Mouse (Mus musculus) heart, embryonic 12.5 days (tissue): Measurements from ENCODE around the gene Olfr1331. TPM values are rescaled to one million over a fixed set of nuclear protein-coding genes. Genes with fewer than 3 reads are reported as not detected.
A peak's percentile ranks its signal among the peaks of the same experiment; 100 is the strongest.
"Not testable (repeated sequence)": the region's sequence is repeated elsewhere in the genome, so short reads cannot be mapped to it uniquely, and the experiment has no call there.

Experiments used
- ATAC-seq: fragments of 200-750 bp; cut with Nextera tagmentation; 2 replicates; pipeline ENCODE4 v1.8.0; 2017; ENCODE audit warnings: moderate TSS enrichment, moderate library complexity; ENCODE audit not compliant: insufficient number of reproducible peaks, low FRiP score
- H3K27ac ChIP-seq: fragments of 300-500 bp; sonication (generic); 2 replicates; pipeline ENCODE4 v1.5.1; 2016; ENCODE audit warnings: mild to moderate bottlenecking, moderate library complexity; ENCODE audit not compliant: poor library complexity, severe bottlenecking
- H3K27me3 ChIP-seq: fragments of 300-500 bp; sonication (generic); replicated peaks from 2 replicates; pipeline ENCODE4 v1.6.1; 2016; ENCODE audit warnings: mild to moderate bottlenecking, moderate library complexity
- H3K36me3 ChIP-seq: fragments of 300-500 bp; sonication (generic); 2 replicates; pipeline ENCODE4 v1.6.1; 2016; ENCODE audit warnings: mild to moderate bottlenecking, moderate library complexity
- H3K4me1 ChIP-seq: fragments of 300-500 bp; sonication (generic); replicated peaks from 2 replicates; pipeline ENCODE4 v1.6.1; 2016; ENCODE audit warnings: mild to moderate bottlenecking
- H3K4me2 ChIP-seq: fragments of 300-500 bp; sonication (generic); 2 replicates; pipeline ENCODE4 v1.6.1; 2016; ENCODE audit warnings: mild to moderate bottlenecking, moderate library complexity
- H3K4me3 ChIP-seq: fragments of 300-500 bp; sonication (generic); 2 replicates; pipeline ENCODE4 v1.5.1; 2016; ENCODE audit warnings: mild to moderate bottlenecking
- H3K9ac ChIP-seq: fragments of 300-500 bp; sonication (generic); 2 replicates; pipeline ENCODE4 v1.6.1; 2016; ENCODE audit warnings: mild to moderate bottlenecking, moderate library complexity
- H3K9me3 ChIP-seq: fragments of 300-500 bp; sonication (generic); replicated peaks from 2 replicates; pipeline ENCODE4 v1.6.1; 2016; ENCODE audit warnings: mild to moderate bottlenecking, moderate library complexity
- WGBS: fragments of 180-500 bp; shearing (Covaris S2); methylation state at CpG from one replicate; pipeline ENCODE4 v1.1.7; 2016; 5-methylcytosine and 5-hydroxymethylcytosine counted together
- polyA plus RNA-seq: library from polyadenylated mRNA; unstranded; fragments of >200 nt; fragmentation: Nextera tagmentation; extraction: Ambion mirVana; gene quantifications from 2 replicates; pipeline ENCODE4 v1.2.1, GENCODE M21; 2016

Olfr1331 gene
- not detected in 2 replicates for polyA plus RNA-seq

- peaks cover 11% of the 10 kb centered on the region for H3K4me1 ChIP-seq
- H3K27me3 ChIP-seq = no peaks in the 10 kb centered on the region
- no peaks in the 10 kb centered on the region for H3K9me3 ChIP-seq
- H3K27ac ChIP-seq = no peak within 1 kb of the TSS
- 86% methylated on average over 1 of the region's 1 CpGs for WGBS
- no peak within 1 kb of the TSS for H3K4me3 ChIP-seq
- no peak for ATAC-seq
- no peak within 1 kb of the TSS for H3K4me2 ChIP-seq
- H3K36me3 ChIP-seq = no peaks in the 10 kb centered on the region
- H3K9ac ChIP-seq = no peak within 1 kb of the TSS
These were observed at the start of gene Olfr1331 for GRCm38 (mm10) chr4:118864349-118864748. TSS of gene Olfr1331 (plus strand) at chr4:118864649.

GRCm38 (mm10) chr4:118818921-118819320 lies 45.5 kb upstream of the Olfr1331 start:
- no peak overlapping the region for H3K4me3 ChIP-seq
- no peak overlapping the region for H3K9ac ChIP-seq
- ATAC-seq = no peak
- no peaks in the 10 kb centered on the region for H3K27me3 ChIP-seq
- H3K36me3 ChIP-seq = no peaks in the 10 kb centered on the region
- WGBS = 83% methylated on average over 1 of the region's 1 CpGs
- no peaks in the 10 kb centered on the region for H3K9me3 ChIP-seq
- H3K27ac ChIP-seq = no peak overlapping the region
- H3K4me2 ChIP-seq = no peak overlapping the region
- H3K4me1 ChIP-seq = no peaks in the 10 kb centered on the region

- Histone ChIP-seq H3K27ac (no peak within 1 kb of the TSS), H3K4me1 (no peaks in the 10 kb centered on the region), H3K9me3 (no peaks in the 10 kb centered on the region), H3K36me3 (no peaks in the 10 kb centered on the region), H3K9ac (no peak within 1 kb of the TSS), H3K27me3 (no peaks in the 10 kb centered on the region), H3K4me3 (no peak within 1 kb of the TSS), H3K4me2 (no peak within 1 kb of the TSS)
- no peak for ATAC-seq
- WGBS = 86% methylated on average over 1 of the region's 1 CpGs
These were observed 28.3 kb upstream of the Olfr1331 start, which contains the start of gene Olfr1333 for GRCm38 (mm10) chr4:118836179-118836578. TSS of gene Olfr1333 (minus strand) at chr4:118836279.

GRCm38 (mm10) chr4:118861791-118862190 lies 2.7 kb upstream of the Olfr1331 start:
- no peak overlapping the region for H3K4me2 ChIP-seq
- no peaks in the 10 kb centered on the region for H3K36me3 ChIP-seq
- WGBS = 80% methylated on average over 1 of the region's 1 CpGs
- no peak overlapping the region for H3K4me3 ChIP-seq
- H3K9ac ChIP-seq = no peak overlapping the region
- ATAC-seq = no peak
- no peaks in the 10 kb centered on the region for H3K9me3 ChIP-seq
- no peak overlapping the region for H3K27ac ChIP-seq
- H3K27me3 ChIP-seq = no peaks in the 10 kb centered on the region
- 0 out of 2 replicates have a peak, but pooled peaks cover 3% of the 10 kb centered on the region for H3K4me1 ChIP-seq

GRCm38 (mm10) chr4:118862704-118863103 lies 1.7 kb upstream of the Olfr1331 start:
- 43% methylated on average over 4 of the region's 4 CpGs for WGBS
- no peak overlapping the region for H3K9ac ChIP-seq
- no peak overlapping the region for H3K4me3 ChIP-seq
- no peaks in the 10 kb centered on the region for H3K27me3 ChIP-seq
- no peak overlapping the region for H3K27ac ChIP-seq
- peaks cover 6% of the 10 kb centered on the region; the same call in 1 of the 2 replicates for H3K4me1 ChIP-seq
- ATAC-seq = no peak
- no peaks in the 10 kb centered on the region for H3K36me3 ChIP-seq
- no peaks in the 10 kb centered on the region for H3K9me3 ChIP-seq
- H3K4me2 ChIP-seq = no peak overlapping the region

- Histone ChIP-seq H3K9me3 (no peaks in the 10 kb centered on the region), H3K27ac (no peak overlapping the region)
- peak; percentile 29; the same call in 1 of the 2 replicates for ATAC-seq
These were observed 3.1 kb downstream of the Olfr1331 start for GRCm38 (mm10) chr4:118867566-118867965.

GRCm38 (mm10) chr4:118888297-118888696 lies 23.8 kb downstream of the Olfr1331 start, which contains the start of gene Olfr1330:
TSS of gene Olfr1330 (plus strand) at chr4:118888597.
- no peaks in the 10 kb centered on the region for H3K27me3 ChIP-seq
- no peak within 1 kb of the TSS for H3K4me3 ChIP-seq
- no peak within 1 kb of the TSS for H3K27ac ChIP-seq
- no peak within 1 kb of the TSS for H3K4me2 ChIP-seq
- H3K4me1 ChIP-seq = no peaks in the 10 kb centered on the region
- H3K9me3 ChIP-seq = no peaks in the 10 kb centered on the region
- H3K36me3 ChIP-seq = no peaks in the 10 kb centered on the region
- ATAC-seq = no peak
- H3K9ac ChIP-seq = no peak within 1 kb of the TSS
- 91% methylated on average over 1 of the region's 1 CpGs for WGBS

More at GRCm38 (mm10) chr4:118867566-118867965, 3.1 kb downstream of the Olfr1331 start:
- H3K4me2 ChIP-seq = no peak overlapping the region
- peaks cover 11% of the 10 kb centered on the region for H3K4me1 ChIP-seq
- no peaks in the 10 kb centered on the region for H3K27me3 ChIP-seq
- H3K36me3 ChIP-seq = no peaks in the 10 kb centered on the region
- H3K4me3 ChIP-seq = no peak overlapping the region
- H3K9ac ChIP-seq = no peak overlapping the region

GRCm38 (mm10) chr4:118901981-118902380 lies 37.5 kb downstream of the Olfr1331 start:
- 68% methylated on average over 2 of the region's 2 CpGs for WGBS
- no peak overlapping the region for H3K27ac ChIP-seq
- H3K36me3 ChIP-seq = no peaks in the 10 kb centered on the region
- no peaks in the 10 kb centered on the region for H3K27me3 ChIP-seq
- no peak overlapping the region for H3K4me2 ChIP-seq
- no peak overlapping the region for H3K4me3 ChIP-seq
- no peaks in the 10 kb centered on the region for H3K4me1 ChIP-seq
- H3K9ac ChIP-seq = no peak overlapping the region
- no peak for ATAC-seq
- H3K9me3 ChIP-seq = no peaks in the 10 kb centered on the region

GRCm38 (mm10) chr4:118917365-118917764 lies 52.9 kb downstream of the Olfr1331 start, which contains the start of gene Olfr1329:
TSS of gene Olfr1329 (minus strand) at chr4:118917465.
- not testable (repeated sequence) for H3K4me1 ChIP-seq, H3K27me3 ChIP-seq, H3K36me3 ChIP-seq, H3K9ac ChIP-seq, H3K27ac ChIP-seq, ATAC-seq, H3K4me2 ChIP-seq, H3K9me3 ChIP-seq, H3K4me3 ChIP-seq
- 42% methylated on average over 2 of the region's 2 CpGs for WGBS

Other genes with a start within 250 kb of the Olfr1331 start
- gene Cfap57, start 243.9 kb upstream of the Olfr1331 start, polyA plus RNA-seq = 0.76 and 0.80 TPM in 2 replicates
- 96.7 and 103 TPM in 2 replicates for gene Ebna1bp2, start 243.8 kb upstream of the Olfr1331 start, polyA plus RNA-seq
- gene Olfr62, start 205.7 kb upstream of the Olfr1331 start, polyA plus RNA-seq = not detected in 2 replicates
- not detected in 2 replicates for gene Olfr1342, start 171.9 kb upstream of the Olfr1331 start, polyA plus RNA-seq
- gene Olfr1341, start 161.1 kb upstream of the Olfr1331 start, polyA plus RNA-seq = not detected in 2 replicates
- not detected in 2 replicates for gene Olfr1340, start 144.5 kb upstream of the Olfr1331 start, polyA plus RNA-seq
- gene Olfr1339, start 132.5 kb upstream of the Olfr1331 start, polyA plus RNA-seq = not detected in 2 replicates
- gene Olfr1338, start 105.9 kb upstream of the Olfr1331 start, polyA plus RNA-seq = not detected in 2 replicates
- not detected in 2 replicates for gene Olfr1337, start 82.1 kb upstream of the Olfr1331 start, polyA plus RNA-seq
- gene Olfr1335, start 54.7 kb upstream of the Olfr1331 start, polyA plus RNA-seq = not detected in 2 replicates
- gene Olfr1333, start 28.4 kb upstream of the Olfr1331 start, polyA plus RNA-seq = not detected in 2 replicates
- 0.05 and 0.09 TPM in 2 replicates for gene Olfr1330, start 23.9 kb downstream of the Olfr1331 start, polyA plus RNA-seq
- not detected in 2 replicates for gene Olfr1329, start 52.8 kb downstream of the Olfr1331 start, polyA plus RNA-seq
- gene Olfr1328, start 74.0 kb downstream of the Olfr1331 start, polyA plus RNA-seq = not detected in 2 replicates
- gene Lao1, start 96.9 kb downstream of the Olfr1331 start, polyA plus RNA-seq = not detected in 2 replicates
- 330 and 331 TPM in 2 replicates for gene Slc2a1, start 244.1 kb downstream of the Olfr1331 start, polyA plus RNA-seq